Mouse (Mus musculus) mammary gland, adult 2 months (tissue): Measurements from ENCODE around the gene Smco2. TPM values are rescaled to one million over a fixed set of nuclear protein-coding genes. Genes with fewer than 3 reads are reported as not detected.

ENCODE experiments used
- polyA plus RNA-seq: library from polyadenylated mRNA; depleted of rRNA; stranded (reverse); fragments of >200 nt; gene quantifications from 2 replicates; pipeline ENCODE4 v1.2.3, GENCODE M21; 2012; ENCODE audit warnings: low replicate concordance; rRNA removed

Smco2 gene
- not detected in 2 replicates for polyA plus RNA-seq

DNA sequence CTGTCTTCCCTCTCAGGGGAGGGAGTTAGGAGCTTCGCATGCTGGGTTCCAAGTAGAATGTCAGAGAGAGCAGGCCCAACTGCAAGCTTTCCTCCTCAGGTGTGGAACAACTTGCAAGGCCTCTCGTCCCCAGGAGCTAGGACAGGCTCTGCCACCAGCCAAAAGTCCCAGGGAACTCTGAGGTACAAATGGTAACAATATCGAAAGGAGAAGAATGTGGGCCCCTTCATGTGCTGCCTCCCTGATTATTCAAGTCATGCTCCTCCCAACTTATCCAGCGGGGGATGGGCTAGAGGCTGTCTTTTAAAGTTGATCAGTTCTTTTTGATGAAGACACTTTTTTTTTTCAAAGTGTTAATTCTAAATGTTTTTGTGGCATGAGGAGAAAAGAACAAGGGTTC is at the start of gene Smco2:
Gene Smco2 (plus strand): TSS at position 55 of the 400 bp plus-strand sequence.

DNA sequence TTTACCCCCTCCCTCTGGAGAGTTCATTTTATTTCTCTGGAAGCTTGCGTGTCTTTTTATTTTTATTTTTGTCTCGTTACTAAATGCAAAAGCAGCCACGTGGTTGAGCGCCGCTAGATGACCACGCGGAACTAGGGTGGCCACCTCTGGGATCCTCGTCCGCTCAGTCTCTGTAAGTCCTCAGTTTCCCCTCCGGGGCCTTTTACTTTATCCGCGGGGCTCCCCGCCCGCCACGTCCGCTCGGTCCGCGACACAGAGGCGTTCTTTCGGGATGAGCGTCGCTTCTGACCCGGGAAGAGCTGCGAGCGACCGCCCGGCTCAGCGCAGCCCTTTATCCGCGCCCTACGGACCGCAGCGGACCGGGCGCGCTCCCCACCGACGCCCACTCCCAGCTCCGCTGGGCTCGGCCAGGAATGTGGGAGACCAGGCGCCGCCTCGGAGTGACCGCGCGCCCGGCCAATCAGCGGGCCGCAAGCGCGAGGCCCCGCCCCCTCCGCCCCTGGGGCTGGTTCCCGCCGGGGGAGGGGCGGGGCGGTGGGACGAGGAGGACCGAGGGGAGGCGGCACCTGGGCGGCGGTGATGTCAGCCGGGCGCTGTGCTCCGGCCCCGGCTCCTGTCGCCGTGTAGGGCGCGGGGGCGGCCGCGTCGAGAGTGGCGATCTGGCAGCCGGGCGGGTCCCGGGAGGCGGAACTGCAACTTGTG is 38.2 kb downstream of the Smco2 start, which contains the start of gene Ppfibp1:
Gene Ppfibp1 (plus strand): TSS at position 530 of the 702 bp plus-strand sequence.

Other genes with a start within 250 kb of the Smco2 start
- 12.9 and 48.0 TPM in 2 replicates for gene Med21, start 207.6 kb upstream of the Smco2 start, polyA plus RNA-seq
- gene Tm7sf3, start 207.3 kb upstream of the Smco2 start, polyA plus RNA-seq: 9.6 and 11.4 TPM in 2 replicates
- 2.8 and 7.2 TPM in 2 replicates for gene Stk38l, start 125.1 kb upstream of the Smco2 start, polyA plus RNA-seq
- 9.6 and 13.0 TPM in 2 replicates for gene Arntl2, start 54.0 kb upstream of the Smco2 start, polyA plus RNA-seq
- gene Ppfibp1, start 38.4 kb downstream of the Smco2 start, polyA plus RNA-seq: 15.1 and 22.5 TPM in 2 replicates
- gene 1700034J05Rik, start 104.3 kb downstream of the Smco2 start, polyA plus RNA-seq: not detected in 2 replicates
- 0.13 TPM in 1 of 2 replicates, not detected in the other for gene Rep15, start 182.5 kb downstream of the Smco2 start, polyA plus RNA-seq
- gene Mrps35, start 192.7 kb downstream of the Smco2 start, polyA plus RNA-seq: 5.8 and 7.0 TPM in 2 replicates
- gene Mansc4, start 236.9 kb downstream of the Smco2 start, polyA plus RNA-seq: 0.85 and 1.6 TPM in 2 replicates
- gene Klhl42, start 241.3 kb downstream of the Smco2 start, polyA plus RNA-seq: 15.5 and 16.0 TPM in 2 replicates